Mouse (Mus musculus): ENCODE measurements at regions not wholly inside any gene's neighbourhood (a gene's known extent, or its start where the extent isn't known, plus 50 kb on each side); places are given as distances from the start of the nearest gene placed in this dataset.

- no peaks in the 10 kb centered on the region for H3K36me3 ChIP-seq (ENCODE audit: control insufficient read depth, insufficient read depth, low read length)
These were observed 264.0 kb upstream of the Dusp10 start for GRCm38 (mm10) chr1:183749126-183749525.

DNA sequence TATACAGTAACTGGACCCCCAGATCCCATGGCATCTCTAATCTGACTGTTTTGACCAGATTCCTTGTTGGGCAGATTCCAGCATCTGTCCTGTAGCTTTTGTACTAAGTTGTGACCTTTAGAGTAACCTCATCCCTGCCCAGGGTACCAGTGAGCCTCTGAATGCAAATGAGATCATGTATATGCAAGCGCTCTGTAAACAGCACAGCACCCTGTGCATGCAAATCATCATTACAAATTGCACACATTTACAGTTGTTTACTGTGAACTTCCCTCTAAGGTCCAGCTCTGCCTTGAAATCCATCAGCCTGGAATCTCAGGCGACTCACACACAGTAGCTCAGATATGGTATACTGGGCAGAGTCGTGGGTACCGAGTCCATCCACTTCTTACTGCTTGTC lies 258.6 kb upstream of the Dusp10 start:
- 86% methylated on average over 4 of the region's 4 CpGs for WGBS
- Histone ChIP-seq H3K9me3 (ENCODE audit: control insufficient read depth, low read length) (no peaks in the 10 kb centered on the region), H3K4me2 (replicated peaks; ENCODE audit: low read depth, low read length) (no peak overlapping the region), H3K9ac (ENCODE audit: low read depth, low read length) (no peak overlapping the region), H3K27ac (ENCODE audit: low read depth, low read length) (no peak overlapping the region), H3K4me3 (ENCODE audit: low read length) (no peak overlapping the region), H3K36me3 (ENCODE audit: control insufficient read depth, insufficient read depth, low read length) (no peaks in the 10 kb centered on the region), H3K4me1 (ENCODE audit: control insufficient read depth, insufficient read depth, low read length) (no peaks in the 10 kb centered on the region), H3K27me3 (ENCODE audit: control insufficient read depth, insufficient read depth, low read length) (no peaks in the 10 kb centered on the region)
- no peak for ATAC-seq (ENCODE audit: low FRiP score, low TSS enrichment)

More at GRCm38 (mm10) chr1:183749126-183749525, 264.0 kb upstream of the Dusp10 start:
- ATAC-seq (ENCODE audit: low FRiP score, low TSS enrichment): no peak
- Histone ChIP-seq H3K27ac (ENCODE audit: low read depth, low read length) (no peak overlapping the region), H3K4me1 (ENCODE audit: control insufficient read depth, insufficient read depth, low read length) (no peaks in the 10 kb centered on the region), H3K27me3 (ENCODE audit: control insufficient read depth, insufficient read depth, low read length) (no peaks in the 10 kb centered on the region), H3K9ac (ENCODE audit: low read depth, low read length) (no peak overlapping the region), H3K9me3 (ENCODE audit: control insufficient read depth, low read length) (no peaks in the 10 kb centered on the region), H3K4me3 (ENCODE audit: low read length) (no peak overlapping the region), H3K4me2 (replicated peaks; ENCODE audit: low read depth, low read length) (no peak overlapping the region)
- 80% methylated on average over 2 of the region's 2 CpGs for WGBS

- Histone ChIP-seq H3K9me3 (ENCODE audit: control insufficient read depth, low read length) (no peaks in the 10 kb centered on the region), H3K9ac (ENCODE audit: low read depth, low read length) (no peak overlapping the region), H3K4me3 (ENCODE audit: low read length) (no peak overlapping the region), H3K36me3 (ENCODE audit: control insufficient read depth, insufficient read depth, low read length) (no peaks in the 10 kb centered on the region), H3K27ac (ENCODE audit: low read depth, low read length) (no peak overlapping the region), H3K4me1 (ENCODE audit: control insufficient read depth, insufficient read depth, low read length) (no peaks in the 10 kb centered on the region), H3K27me3 (ENCODE audit: control insufficient read depth, insufficient read depth, low read length) (no peaks in the 10 kb centered on the region), H3K4me2 (replicated peaks; ENCODE audit: low read depth, low read length) (no peak overlapping the region)
- ATAC-seq (ENCODE audit: low FRiP score, low TSS enrichment): no peak
- WGBS: 68% methylated on average over 8 of the region's 8 CpGs
These were observed 256.4 kb upstream of the Dusp10 start for GRCm38 (mm10) chr1:183756716-183757115.

GRCm38 (mm10) chr1:183763864-183764726 lies 249.0 kb upstream of the Dusp10 start:
- H3K27me3 ChIP-seq (ENCODE audit: control insufficient read depth, insufficient read depth, low read length): no peaks in the 10 kb centered on the region
- H3K27ac ChIP-seq (ENCODE audit: low read depth, low read length): no peak overlapping the region
- no peaks in the 10 kb centered on the region; the same call in 1 of the 2 replicates for H3K4me1 ChIP-seq (ENCODE audit: control insufficient read depth, insufficient read depth, low read length)
- no peak overlapping the region for H3K4me3 ChIP-seq (ENCODE audit: low read length)
- no peak overlapping the region for H3K4me2 ChIP-seq (replicated peaks; ENCODE audit: low read depth, low read length)
- no peaks in the 10 kb centered on the region for H3K9me3 ChIP-seq (ENCODE audit: control insufficient read depth, low read length)
- H3K36me3 ChIP-seq (ENCODE audit: control insufficient read depth, insufficient read depth, low read length): no peaks in the 10 kb centered on the region
- peak; percentile 97 for ATAC-seq (ENCODE audit: low FRiP score, low TSS enrichment)
- H3K9ac ChIP-seq (ENCODE audit: low read depth, low read length): no peak overlapping the region
- 28% methylated on average over 11 of the region's 11 CpGs for WGBS

- H3K36me3 ChIP-seq (ENCODE audit: control insufficient read depth, insufficient read depth, low read length): no peaks in the 10 kb centered on the region
- H3K4me1 ChIP-seq (ENCODE audit: control insufficient read depth, insufficient read depth, low read length): no peaks in the 10 kb centered on the region
- WGBS: 91% methylated on average over 6 of the region's 6 CpGs
- H3K27me3 ChIP-seq (ENCODE audit: control insufficient read depth, insufficient read depth, low read length): no peaks in the 10 kb centered on the region
- no peak overlapping the region for H3K27ac ChIP-seq (ENCODE audit: low read depth, low read length)
- ATAC-seq (ENCODE audit: low FRiP score, low TSS enrichment): no peak
- H3K9me3 ChIP-seq (ENCODE audit: control insufficient read depth, low read length): no peaks in the 10 kb centered on the region
- no peak overlapping the region for H3K9ac ChIP-seq (ENCODE audit: low read depth, low read length)
- no peak overlapping the region for H3K4me3 ChIP-seq (ENCODE audit: low read length)
- H3K4me2 ChIP-seq (replicated peaks; ENCODE audit: low read depth, low read length): no peak overlapping the region
These were observed 240.3 kb upstream of the Dusp10 start for GRCm38 (mm10) chr1:183772844-183773243.

DNA sequence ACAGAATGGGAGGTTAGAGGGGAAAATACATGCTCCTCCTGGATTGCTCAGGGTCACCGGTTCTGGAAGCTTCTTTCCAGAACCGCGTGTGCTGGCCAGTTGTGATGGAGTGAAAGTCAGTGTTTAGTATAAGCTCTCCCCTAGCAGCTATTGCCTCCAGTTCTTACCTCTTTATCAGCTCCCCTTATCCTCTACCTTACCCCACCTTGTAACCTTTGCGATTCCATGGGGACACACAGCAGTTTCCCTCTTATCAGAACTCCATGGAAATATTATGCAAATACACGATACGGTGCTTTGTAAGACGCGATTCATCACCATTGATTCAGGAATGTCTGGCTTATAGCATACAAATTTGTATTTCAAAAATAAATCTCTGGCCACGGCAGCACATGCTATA lies 232.9 kb upstream of the Dusp10 start:
- H3K4me2 ChIP-seq (replicated peaks; ENCODE audit: low read depth, low read length): no peak overlapping the region
- H3K27ac ChIP-seq (ENCODE audit: low read depth, low read length): no peak overlapping the region
- H3K4me3 ChIP-seq (ENCODE audit: low read length): no peak overlapping the region
- H3K9me3 ChIP-seq (ENCODE audit: control insufficient read depth, low read length): no peaks in the 10 kb centered on the region
- WGBS: 95% methylated on average over 9 of the region's 9 CpGs
- no peaks in the 10 kb centered on the region for H3K4me1 ChIP-seq (ENCODE audit: control insufficient read depth, insufficient read depth, low read length)
- no peak for ATAC-seq (ENCODE audit: low FRiP score, low TSS enrichment)
- H3K36me3 ChIP-seq (ENCODE audit: control insufficient read depth, insufficient read depth, low read length): no peaks in the 10 kb centered on the region
- no peak overlapping the region for H3K9ac ChIP-seq (ENCODE audit: low read depth, low read length)
- H3K27me3 ChIP-seq (ENCODE audit: control insufficient read depth, insufficient read depth, low read length): no peaks in the 10 kb centered on the region

DNA sequence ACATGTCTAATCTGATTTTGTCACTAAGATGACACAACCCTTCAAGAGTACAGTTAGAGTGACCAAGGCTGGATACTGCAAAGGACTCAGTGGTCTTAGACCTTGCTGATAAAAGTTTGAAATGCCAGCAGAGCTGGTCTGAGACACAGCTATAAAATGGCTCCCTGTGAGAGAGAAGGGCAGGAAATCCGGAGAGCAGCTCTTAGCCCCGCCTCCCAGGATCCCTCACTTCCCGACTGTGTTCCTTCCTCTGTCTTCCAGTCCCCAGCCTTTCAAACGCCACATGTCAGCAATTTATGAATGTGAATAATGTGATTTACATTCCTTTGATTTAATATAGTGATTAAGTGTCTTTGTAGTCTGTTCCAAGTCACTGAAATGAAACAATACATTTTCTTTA lies 232.3 kb upstream of the Dusp10 start:
- no peak overlapping the region for H3K4me2 ChIP-seq (replicated peaks; ENCODE audit: low read depth, low read length)
- no peak overlapping the region for H3K27ac ChIP-seq (ENCODE audit: low read depth, low read length)
- H3K9me3 ChIP-seq (ENCODE audit: control insufficient read depth, low read length): no peaks in the 10 kb centered on the region
- H3K27me3 ChIP-seq (ENCODE audit: control insufficient read depth, insufficient read depth, low read length): no peaks in the 10 kb centered on the region
- no peak for ATAC-seq (ENCODE audit: low FRiP score, low TSS enrichment)
- no peaks in the 10 kb centered on the region for H3K4me1 ChIP-seq (ENCODE audit: control insufficient read depth, insufficient read depth, low read length)
- no peaks in the 10 kb centered on the region for H3K36me3 ChIP-seq (ENCODE audit: control insufficient read depth, insufficient read depth, low read length)
- H3K4me3 ChIP-seq (ENCODE audit: low read length): no peak overlapping the region
- whole genome bisulfite sequencing: 43% methylated on average over 4 of the region's 4 CpGs
- H3K9ac ChIP-seq (ENCODE audit: low read depth, low read length): no peak overlapping the region

DNA sequence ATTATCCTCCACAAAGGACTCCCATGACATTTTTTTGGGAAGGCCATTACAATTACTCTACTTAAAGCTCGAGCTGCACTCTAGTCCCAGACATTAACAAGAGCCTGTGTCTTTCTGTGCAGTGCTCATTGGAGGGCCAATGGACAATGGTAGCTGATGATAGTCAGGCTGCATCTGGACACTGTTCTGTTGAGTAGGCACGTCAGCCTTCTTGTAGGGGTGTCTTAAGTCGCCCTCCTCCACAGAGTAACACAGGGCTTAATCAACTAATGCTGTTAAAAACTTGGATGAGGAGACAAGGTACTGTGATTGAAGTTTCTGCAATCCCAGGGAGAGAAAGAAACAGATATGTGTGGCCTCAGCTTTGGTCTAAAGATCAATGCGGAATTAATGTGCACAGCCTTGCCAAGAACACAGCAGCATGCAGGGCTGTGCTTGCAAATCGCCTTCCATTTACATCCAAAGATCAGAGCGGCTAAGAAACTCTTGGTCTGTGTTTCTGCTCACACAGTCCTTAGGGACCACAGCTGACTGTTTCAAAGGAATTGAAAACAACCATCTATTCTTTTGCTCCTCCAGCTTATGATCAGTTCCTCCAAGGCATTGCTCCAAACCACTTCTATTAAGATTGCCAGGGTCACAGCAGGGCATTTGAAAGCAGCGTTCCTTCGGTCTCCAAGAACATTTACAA lies 229.5 kb upstream of the Dusp10 start:
- ATAC-seq (ENCODE audit: low FRiP score, low TSS enrichment): no peak
- H3K4me3 ChIP-seq (ENCODE audit: low read length): no peak overlapping the region
- H3K27ac ChIP-seq (ENCODE audit: low read depth, low read length): no peak overlapping the region
- 75% methylated on average over 8 of the region's 8 CpGs for WGBS
- H3K9ac ChIP-seq (ENCODE audit: low read depth, low read length): no peak overlapping the region
- H3K9me3 ChIP-seq (ENCODE audit: control insufficient read depth, low read length): no peaks in the 10 kb centered on the region
- no peak overlapping the region for H3K4me2 ChIP-seq (replicated peaks; ENCODE audit: low read depth, low read length)
- H3K4me1 ChIP-seq (ENCODE audit: control insufficient read depth, insufficient read depth, low read length): no peaks in the 10 kb centered on the region
- no peaks in the 10 kb centered on the region for H3K27me3 ChIP-seq (ENCODE audit: control insufficient read depth, insufficient read depth, low read length)
- no peaks in the 10 kb centered on the region for H3K36me3 ChIP-seq (ENCODE audit: control insufficient read depth, insufficient read depth, low read length)

DNA sequence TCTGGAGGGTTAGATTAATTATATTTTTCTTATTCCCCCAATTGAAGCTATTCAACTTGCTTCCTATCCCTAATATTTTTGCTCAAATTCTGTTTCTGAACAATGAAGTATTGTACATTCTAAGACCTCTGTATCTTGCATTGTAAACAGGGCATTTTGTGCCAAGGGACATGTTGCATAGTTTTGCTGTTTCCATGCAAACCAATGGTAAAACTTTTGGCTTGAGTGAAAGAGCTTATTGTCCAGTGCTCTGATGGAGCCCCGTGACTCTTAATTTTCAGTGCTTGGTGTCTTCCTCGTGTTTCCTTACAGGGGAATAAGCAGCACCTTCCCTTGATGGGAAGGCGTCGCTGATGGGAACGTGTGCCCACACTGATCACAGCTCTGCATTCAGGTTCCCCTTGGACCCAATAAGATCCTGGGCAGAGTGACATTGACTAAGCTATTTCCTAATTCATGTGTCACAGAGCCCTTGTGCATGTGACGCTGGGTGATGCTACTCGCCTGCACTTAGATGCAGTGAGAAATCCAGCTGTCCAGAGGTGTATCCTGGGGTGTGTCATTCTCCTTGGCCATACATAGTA lies 220.8 kb upstream of the Dusp10 start:
- no peak overlapping the region for H3K9ac ChIP-seq (ENCODE audit: low read depth, low read length)
- no peak for ATAC-seq (ENCODE audit: low FRiP score, low TSS enrichment)
- H3K27me3 ChIP-seq (ENCODE audit: control insufficient read depth, insufficient read depth, low read length): no peaks in the 10 kb centered on the region
- H3K4me3 ChIP-seq (ENCODE audit: low read length): no peak overlapping the region
- H3K9me3 ChIP-seq (ENCODE audit: control insufficient read depth, low read length): no peaks in the 10 kb centered on the region
- H3K4me2 ChIP-seq (replicated peaks; ENCODE audit: low read depth, low read length): no peak overlapping the region
- 92% methylated on average over 7 of the region's 7 CpGs for whole genome bisulfite sequencing
- no peaks in the 10 kb centered on the region for H3K36me3 ChIP-seq (ENCODE audit: control insufficient read depth, insufficient read depth, low read length)
- H3K4me1 ChIP-seq (ENCODE audit: control insufficient read depth, insufficient read depth, low read length): no peaks in the 10 kb centered on the region
- no peak overlapping the region for H3K27ac ChIP-seq (ENCODE audit: low read depth, low read length)

Data from kidney, embryonic 14.5 days (tissue).